ENCODE assay signal across 28 mouse cellular contexts in genomic region chrX:63594118-63594814, GRCm38 (mm10).
DNase-seq lines count a peak whose midpoint lies in the region; ATAC-seq and TF ChIP-seq lines count a peak whose summit lies in the region.
"Had no signal": no experiment of that assay in that cellular context is flagged by ENCODE, and none has a peak within 500 bp of the region (broad histone marks: within the 10 kb centered on the region; RNA-seq: fewer than 3 reads in every experiment).

No protein-coding gene starts in this region.

- no peaks in the 10 kb centered on the region for H3K9me3 ChIP-seq in kidney, postnatal 0 days (replicated peaks; ENCODE audit: low read length)
- no peaks in the 10 kb centered on the region for H3K9me3 ChIP-seq in kidney, embryonic 14.5 days (ENCODE audit: control insufficient read depth, low read length)
- no peaks in the 10 kb centered on the region for H3K9me3 ChIP-seq in midbrain, embryonic 12.5 days
- no peaks in the 10 kb centered on the region for H3K9me3 ChIP-seq in midbrain, postnatal 0 days (ENCODE audit: low read length)
- H3K9me3 ChIP-seq in forebrain, embryonic 13.5 days (replicated peaks) = no peaks in the 10 kb centered on the region
- H3K9me3 ChIP-seq: embryonic facial prominence, embryonic 12.5 days; heart, embryonic 12.5 days; hindbrain, embryonic 15.5 days; limb, embryonic 10.5 days; limb, embryonic 15.5 days; liver, embryonic 13.5 days had no signal

- WGBS in kidney, postnatal 0 days = 69% methylated on average over 2 of the region's 2 CpGs
- WGBS in kidney, embryonic 14.5 days = 67% methylated on average over 2 of the region's 2 CpGs
- WGBS in midbrain, embryonic 12.5 days = 29% methylated on average over 2 of the region's 2 CpGs
- 25% methylated on average over 2 of the region's 2 CpGs for WGBS in midbrain, postnatal 0 days
- 23% methylated on average over 2 of the region's 2 CpGs for WGBS in forebrain, embryonic 13.5 days

- H3K36me3 ChIP-seq in kidney, postnatal 0 days (ENCODE audit: insufficient read depth, low read length) = no peaks in the 10 kb centered on the region
- H3K36me3 ChIP-seq in kidney, embryonic 14.5 days (ENCODE audit: control insufficient read depth, insufficient read depth, low read length) = no peaks in the 10 kb centered on the region
- H3K36me3 ChIP-seq in midbrain, embryonic 12.5 days = no peaks in the 10 kb centered on the region
- H3K36me3 ChIP-seq in midbrain, postnatal 0 days (ENCODE audit: insufficient read depth, low read length) = no peaks in the 10 kb centered on the region
- no peaks in the 10 kb centered on the region for H3K36me3 ChIP-seq in forebrain, embryonic 13.5 days (ENCODE audit: poor library complexity, severe bottlenecking)
- H3K36me3 ChIP-seq: embryonic facial prominence, embryonic 12.5 days; heart, embryonic 12.5 days; hindbrain, embryonic 15.5 days; limb, embryonic 10.5 days; limb, embryonic 15.5 days; liver, embryonic 13.5 days had no signal

- H3K4me2 ChIP-seq in kidney, postnatal 0 days (ENCODE audit: low read length) = no peak overlapping the region
- H3K4me2 ChIP-seq in kidney, embryonic 14.5 days (replicated peaks; ENCODE audit: low read depth, low read length) = no peak overlapping the region
- no peak overlapping the region for H3K4me2 ChIP-seq in midbrain, embryonic 12.5 days (replicated peaks)
- H3K4me2 ChIP-seq in midbrain, postnatal 0 days (ENCODE audit: low read depth, low read length, poor library complexity, severe bottlenecking) = no peak overlapping the region
- no peak overlapping the region for H3K4me2 ChIP-seq in forebrain, embryonic 13.5 days
- H3K4me2 ChIP-seq: embryonic facial prominence, embryonic 12.5 days; heart, embryonic 12.5 days; hindbrain, embryonic 15.5 days; limb, embryonic 15.5 days; liver, embryonic 13.5 days had no signal

- no peak for ATAC-seq in kidney, postnatal 0 days (replicated peaks; ENCODE audit: low FRiP score, low read depth)
- no peak for ATAC-seq in kidney, embryonic 14.5 days (ENCODE audit: low FRiP score, low TSS enrichment)
- ATAC-seq in midbrain, embryonic 12.5 days (ENCODE audit: low FRiP score, low read depth) = peak; percentile 81
- no peak for ATAC-seq in midbrain, postnatal 0 days (ENCODE audit: low FRiP score)
- no peak for ATAC-seq in forebrain, embryonic 13.5 days
- ATAC-seq: CD4-positive, CD25-positive, alpha-beta regulatory T cell, adult 4 months; forebrain, postnatal 0 days; lung, postnatal 0 days had no signal

- TF ChIP-seq CTCF in kidney, postnatal 0 days (IDR thresholded peaks at IDR 0.05; ENCODE audit: low read depth) = no peak
- no peak for TF ChIP-seq CTCF in midbrain, postnatal 0 days (IDR thresholded peaks at IDR 0.05)

- H3K4me3 ChIP-seq in kidney, postnatal 0 days (replicated peaks; ENCODE audit: low read depth, low read length) = no peak overlapping the region
- no peak overlapping the region for H3K4me3 ChIP-seq in kidney, embryonic 14.5 days (ENCODE audit: low read length)
- H3K4me3 ChIP-seq in midbrain, embryonic 12.5 days = no peak overlapping the region
- no peak overlapping the region for H3K4me3 ChIP-seq in midbrain, postnatal 0 days (ENCODE audit: low read depth, low read length)
- no peak overlapping the region for H3K4me3 ChIP-seq in forebrain, embryonic 13.5 days
- H3K4me3 ChIP-seq: embryonic facial prominence, embryonic 12.5 days; heart, adult 2 months; heart, embryonic 12.5 days; hindbrain, embryonic 15.5 days; limb, embryonic 10.5 days; limb, embryonic 15.5 days; liver, embryonic 13.5 days had no signal

- no peak overlapping the region for H3K9ac ChIP-seq in kidney, postnatal 0 days (ENCODE audit: low read depth, low read length)
- H3K9ac ChIP-seq in kidney, embryonic 14.5 days (ENCODE audit: low read depth, low read length) = no peak overlapping the region
- H3K9ac ChIP-seq in midbrain, embryonic 12.5 days (replicated peaks) = no peak overlapping the region
- H3K9ac ChIP-seq in midbrain, postnatal 0 days (replicated peaks; ENCODE audit: low read length, poor library complexity, severe bottlenecking) = no peak overlapping the region
- H3K9ac ChIP-seq in forebrain, embryonic 13.5 days = no peak overlapping the region
- H3K9ac ChIP-seq: embryonic facial prominence, embryonic 12.5 days; forebrain, postnatal 0 days; heart, embryonic 12.5 days; hindbrain, embryonic 15.5 days; limb, embryonic 15.5 days; liver, embryonic 13.5 days had no signal

- no peaks in the 10 kb centered on the region for H3K4me1 ChIP-seq in kidney, postnatal 0 days (replicated peaks; ENCODE audit: insufficient read depth, low read length)
- H3K4me1 ChIP-seq in kidney, embryonic 14.5 days (ENCODE audit: control insufficient read depth, insufficient read depth, low read length) = no peaks in the 10 kb centered on the region
- H3K4me1 ChIP-seq in midbrain, embryonic 12.5 days = no peaks in the 10 kb centered on the region
- no peaks in the 10 kb centered on the region for H3K4me1 ChIP-seq in midbrain, postnatal 0 days (ENCODE audit: insufficient read depth, low read length)
- H3K4me1 ChIP-seq in forebrain, embryonic 13.5 days = no peaks in the 10 kb centered on the region
- H3K4me1 ChIP-seq: embryonic facial prominence, embryonic 12.5 days; heart, embryonic 12.5 days; hindbrain, embryonic 15.5 days; limb, embryonic 10.5 days; limb, embryonic 15.5 days; liver, embryonic 13.5 days had no signal

- H3K27ac ChIP-seq in kidney, postnatal 0 days = no peak overlapping the region
- no peak overlapping the region for H3K27ac ChIP-seq in kidney, embryonic 14.5 days (ENCODE audit: low read depth, low read length)
- no peak overlapping the region for H3K27ac ChIP-seq in midbrain, embryonic 12.5 days (replicated peaks)
- H3K27ac ChIP-seq in midbrain, postnatal 0 days (ENCODE audit: low read depth, low read length) = no peak overlapping the region
- H3K27ac ChIP-seq in forebrain, embryonic 13.5 days = no peak overlapping the region
- H3K27ac ChIP-seq: embryonic facial prominence, embryonic 12.5 days; heart, adult 2 months; hindbrain, embryonic 15.5 days; limb, embryonic 10.5 days; limb, embryonic 15.5 days; liver, embryonic 13.5 days; macrophage had no signal

- H3K27me3 ChIP-seq in kidney, postnatal 0 days (ENCODE audit: insufficient read depth, low read length) = no peaks in the 10 kb centered on the region
- no peaks in the 10 kb centered on the region for H3K27me3 ChIP-seq in kidney, embryonic 14.5 days (ENCODE audit: control insufficient read depth, insufficient read depth, low read length)
- no peaks in the 10 kb centered on the region for H3K27me3 ChIP-seq in midbrain, embryonic 12.5 days
- no peaks in the 10 kb centered on the region for H3K27me3 ChIP-seq in midbrain, postnatal 0 days (ENCODE audit: insufficient read depth, low read length)
- H3K27me3 ChIP-seq in forebrain, embryonic 13.5 days = no peaks in the 10 kb centered on the region
- H3K27me3 ChIP-seq: embryonic facial prominence, embryonic 12.5 days; heart, embryonic 12.5 days; hindbrain, embryonic 15.5 days; limb, embryonic 15.5 days; liver, embryonic 13.5 days had no signal

- peak; percentile 1 for DNase-seq in kidney, postnatal 0 days (ENCODE audit: low spot score)
- peak; percentile 0 for DNase-seq in embryo, embryonic 9.5 days (ENCODE audit: extremely low spot score)
- peak; percentile 3 for DNase-seq in midbrain, postnatal 0 days (ENCODE audit: low spot score)
- no peak for DNase-seq in heart, postnatal 4 days
- DNase-seq: adrenal gland, postnatal 36 days; cerebellum, adult 2 months; cerebellum, postnatal 36 days; forebrain, postnatal 0 days; heart, adult 2 months; kidney, adult 2 months; kidney, postnatal 10 days; layer of hippocampus, postnatal 36 days; liver, embryonic 13.5 days; lung, adult 18-20 months; right cerebral cortex, adult 18-20 months; spleen, adult 18-20 months; thymus, postnatal 36 days had no signal
